Mouse (Mus musculus) skeletal muscle tissue, adult 2 months (tissue): ENCODE measurements around the gene Nxph1.

ENCODE experiments used
- DNase-seq: peaks from one replicate; pipeline ENCODE4 v3.0.0-alpha.2; 2012; ENCODE audit warnings: low read depth, low spot score

The Nxph1 gene

DNA sequence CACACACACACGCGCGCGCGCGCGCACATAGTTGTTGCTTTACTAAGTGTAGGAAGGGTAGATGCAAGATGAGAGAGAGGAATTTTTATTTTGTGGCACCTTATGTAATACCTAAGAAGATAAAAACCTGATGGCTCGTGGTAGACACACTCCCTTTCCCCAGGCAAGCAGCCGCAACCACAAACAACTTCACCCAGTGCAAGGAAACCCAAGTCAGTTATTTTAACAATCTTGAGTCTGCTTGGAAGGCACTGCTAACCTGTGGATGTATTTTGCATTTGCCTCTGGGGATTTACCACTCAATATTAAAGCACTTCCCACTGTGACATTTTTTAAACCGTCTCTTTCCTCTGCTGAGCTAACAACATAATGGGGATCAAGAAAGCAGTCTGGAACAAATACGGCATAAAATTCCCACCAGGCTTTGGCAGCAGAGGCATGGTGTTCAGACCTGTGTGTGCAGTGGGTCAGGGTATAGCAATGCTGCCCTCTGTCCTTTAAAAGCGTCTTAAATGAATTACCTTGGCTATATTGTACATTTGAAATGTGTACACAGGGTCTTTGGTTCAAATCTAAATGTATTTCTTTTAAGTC is 176.2 kb downstream of the Nxph1 start:
- no peak for DNase-seq

DNA sequence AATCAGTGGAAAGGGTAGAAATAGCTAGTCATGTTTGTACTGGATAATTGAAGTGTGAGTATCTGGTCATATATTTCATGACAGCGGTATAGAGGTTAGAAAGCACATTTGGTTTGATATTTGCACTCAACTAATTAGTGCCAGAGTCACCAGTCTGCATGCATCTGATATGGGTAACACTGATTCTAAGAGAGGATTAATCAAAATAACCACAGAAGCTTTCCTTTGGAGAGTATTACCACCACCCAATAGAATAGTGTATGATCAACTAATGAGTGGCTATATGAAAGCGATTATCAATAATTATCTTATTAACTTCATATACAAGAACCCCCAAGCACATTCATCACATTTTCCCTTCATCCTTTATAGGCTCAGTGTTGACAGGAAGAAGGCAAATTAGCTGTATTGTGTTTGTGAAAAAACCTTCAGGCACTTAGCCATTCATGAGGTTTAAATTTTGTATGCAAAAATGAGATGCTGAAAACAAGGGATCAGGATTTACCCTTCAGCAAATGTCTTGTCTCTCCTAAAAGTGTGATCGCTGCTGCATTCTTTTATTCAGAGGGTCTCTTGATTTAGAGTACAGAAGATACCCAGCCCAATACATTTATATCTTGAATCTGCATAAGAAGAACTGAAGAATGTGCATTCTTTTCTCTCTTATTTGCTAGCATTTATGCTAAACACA is 185.5 kb downstream of the Nxph1 start:
- no peak for DNase-seq

DNA sequence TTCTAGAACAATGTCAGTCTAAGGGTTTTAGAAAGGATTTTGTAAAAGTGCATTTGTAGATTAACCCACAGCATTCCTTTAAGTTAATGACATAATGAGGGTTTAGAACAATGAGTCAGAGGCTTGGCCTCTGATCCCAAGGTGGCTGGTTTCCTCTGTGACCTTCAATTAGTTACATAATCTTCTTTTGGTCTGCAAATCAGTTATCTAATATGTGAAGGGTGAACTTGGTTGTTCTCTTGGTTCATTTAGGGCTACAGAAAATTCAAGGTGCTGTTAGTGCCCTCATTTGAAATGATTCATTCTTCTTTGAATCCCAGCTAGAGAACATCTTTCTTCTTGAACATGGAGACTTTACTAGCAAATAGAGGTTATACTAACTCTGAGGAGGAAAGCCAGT is 199.7 kb downstream of the Nxph1 start:
- DNase-seq: no peak

DNA sequence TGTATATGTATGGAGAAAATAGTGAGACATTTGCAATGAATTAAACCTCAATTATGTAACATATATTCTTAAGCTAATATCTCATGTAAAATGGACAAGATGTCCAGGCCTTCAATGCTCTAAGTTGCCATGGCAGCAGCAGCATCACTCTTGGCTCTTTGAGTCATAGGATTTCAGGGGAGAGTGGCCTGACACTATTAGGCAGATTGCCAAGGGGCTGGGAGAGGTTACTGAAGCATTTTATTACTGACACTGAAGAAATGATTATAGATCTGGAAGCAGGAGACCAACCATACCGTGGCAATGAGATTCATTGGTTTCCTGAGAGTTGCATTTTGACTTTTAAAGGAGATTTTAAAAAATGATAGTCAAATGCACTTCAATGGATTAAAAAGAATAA is 201.6 kb downstream of the Nxph1 start:
- no peak for DNase-seq

- no peak for DNase-seq
These were observed 211.0 kb downstream of the Nxph1 start for GRCm38 (mm10) chr6:9159191-9159590.

GRCm38 (mm10) chr6:9182477-9182876 is 234.2 kb downstream of the Nxph1 start:
- DNase-seq: no peak

- no peak for DNase-seq
These were observed 262.5 kb downstream of the Nxph1 start for GRCm38 (mm10) chr6:9210730-9211129.

- DNase-seq: no peak
These were observed 272.7 kb downstream of the Nxph1 start for GRCm38 (mm10) chr6:9220724-9221453.

DNA sequence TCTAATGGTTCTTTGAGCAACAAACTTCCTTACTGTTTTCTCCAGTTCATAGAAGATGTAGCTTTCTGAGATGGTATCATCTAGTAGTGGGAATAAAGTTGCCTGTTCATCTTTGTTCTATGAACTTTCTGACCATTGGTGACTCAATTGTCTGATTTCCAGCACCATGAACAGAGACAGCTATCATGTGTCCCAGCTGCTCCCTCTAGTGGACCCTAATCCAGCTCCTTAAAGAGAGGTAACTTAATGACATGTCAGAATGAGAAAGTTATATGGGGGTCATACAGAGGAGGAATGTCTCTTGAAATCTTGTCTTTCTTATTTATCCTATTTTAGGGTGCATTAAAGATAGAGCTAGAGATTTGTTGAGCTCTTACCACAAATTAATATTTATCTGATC is 286.6 kb downstream of the Nxph1 start:
- DNase-seq: no peak

DNA sequence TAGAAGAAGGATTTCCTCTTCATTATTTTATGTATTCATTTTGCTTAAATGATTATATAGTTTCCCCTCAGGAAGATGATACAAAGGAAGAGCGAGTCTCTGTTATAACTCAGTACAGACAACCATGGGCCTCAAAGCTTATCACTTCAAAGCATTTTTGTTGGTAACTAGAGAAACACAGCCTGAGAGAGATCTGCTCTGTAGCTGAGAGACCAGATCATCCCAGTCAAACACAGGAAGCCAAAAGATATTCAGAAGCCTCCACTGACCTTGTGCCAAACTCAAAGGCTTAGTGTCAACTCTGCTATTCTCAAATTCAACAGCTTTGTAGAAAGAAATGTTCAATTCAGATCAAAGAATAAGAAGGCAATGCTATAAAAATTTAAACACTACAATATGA is 319.8 kb downstream of the Nxph1 start:
- no peak for DNase-seq
